Mouse (Mus musculus): ENCODE data around the gene Gm14393. TPM values are rescaled to one million over a fixed set of nuclear protein-coding genes. Genes with fewer than 3 reads are reported as not detected.
"Not testable (repeated sequence)": the region's sequence is repeated elsewhere in the genome, so short reads cannot be mapped to it uniquely, and the experiment has no call there.

The Gm14393 gene
- 0.47 and 1.0 TPM in 2 replicates for polyA plus RNA-seq (2012; rRNA removed)

GRCm38 (mm10) chr2:175067681-175068261, at the start of gene Gm14393:
Gene Gm14393, minus strand, starts transcription at chr2:175067781.
- not testable (repeated sequence) for DNase-seq (ENCODE audit: low spot score)

- DNase-seq (ENCODE audit: low spot score): not testable (repeated sequence)
Observed at GRCm38 (mm10) chr2:175044268-175044667, 23.3 kb downstream of the Gm14393 start.

Other genes with a start within 250 kb of the Gm14393 start
- gene Gm14444, start 57.5 kb downstream of the Gm14393 start, polyA plus RNA-seq (2012; rRNA removed): 0.07 and 0.18 TPM in 2 replicates
- gene Gm14399, start 74.2 kb upstream of the Gm14393 start, polyA plus RNA-seq (2012; rRNA removed): 9.5 and 11.4 TPM in 2 replicates
- gene Gm14443, start 108.1 kb upstream of the Gm14393 start, polyA plus RNA-seq (2012; rRNA removed): 1.2 and 1.4 TPM in 2 replicates
- 12.6 and 12.8 TPM in 2 replicates for gene Gm14391, start 139.1 kb upstream of the Gm14393 start, polyA plus RNA-seq (2012; rRNA removed)
- not detected in 2 replicates for gene Gm14440, start 207.3 kb upstream of the Gm14393 start, polyA plus RNA-seq (2012; rRNA removed)

All from urinary bladder, adult 2 months (tissue).